Mouse (Mus musculus): ENCODE results near the gene Gpr152.

DNA sequence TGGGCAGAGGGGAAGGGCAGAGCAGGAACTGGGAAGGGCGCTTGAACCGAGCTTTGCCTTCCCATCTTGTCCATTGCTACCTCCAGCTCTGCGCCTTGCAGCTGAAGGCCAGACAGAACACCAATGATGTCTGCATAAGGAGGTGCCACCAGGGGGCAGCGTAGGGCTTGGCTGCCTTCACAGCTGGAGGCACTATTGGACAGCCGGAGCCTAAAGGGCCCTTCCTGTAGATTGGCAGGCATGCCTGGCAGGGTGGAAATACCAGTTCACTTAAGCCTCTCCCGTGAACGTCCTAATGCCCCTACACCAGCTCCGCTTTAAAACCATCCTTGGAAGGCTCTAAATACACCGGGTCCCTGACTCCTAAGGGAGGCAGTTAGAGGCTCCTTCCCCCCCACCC is 40.5 kb upstream of the Gpr152 start:
- TF ChIP-seq CTCF (IDR thresholded peaks at IDR 0.05; ENCODE audit: extremely low read depth, insufficient read length, insufficient replicate concordance, low read depth, low read length) (peak; percentile 96), POLR2A (IDR thresholded peaks at IDR 0.05; ENCODE audit: low read depth, low read length) (no peak)

Data from small intestine, adult 2 months (tissue).